Mouse (Mus musculus): ENCODE data around the gene Pde12. TPM values are rescaled to one million over a fixed set of nuclear protein-coding genes. Genes with fewer than 3 reads are reported as not detected.

Gene Pde12
- total RNA-seq, 2 experiments from 2014 or later: 2.5 to 3.7 TPM

DNA sequence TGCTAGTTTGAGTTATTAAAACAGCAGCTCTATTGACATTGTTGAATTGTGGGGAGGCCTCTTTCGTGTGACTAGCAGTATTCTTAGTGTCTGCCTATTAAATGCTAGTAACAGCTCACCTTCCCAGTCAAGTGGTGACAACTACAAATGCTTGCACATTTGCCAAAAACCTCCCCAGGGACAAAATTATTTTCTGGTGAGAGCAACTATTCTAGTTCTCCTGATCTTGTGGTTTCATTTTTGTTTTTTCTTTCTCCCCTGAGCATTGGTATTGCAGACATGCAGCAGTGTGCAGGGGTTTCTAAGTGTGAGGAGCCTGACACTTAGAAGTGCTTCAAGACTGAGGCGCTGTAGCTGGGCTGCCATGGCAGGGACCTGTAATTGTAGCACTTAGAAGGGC is 21.9 kb downstream of the Pde12 start:
- ATAC-seq (replicated peaks; ENCODE audit: low FRiP score, poor library complexity, severe bottlenecking): no peak

- no peak for ATAC-seq (replicated peaks; ENCODE audit: low FRiP score, poor library complexity, severe bottlenecking)
Measured at GRCm38 (mm10) chr14:26645989-26646650, 23.6 kb downstream of the Pde12 start.

GRCm38 (mm10) chr14:26643006-26643624 is 26.6 kb downstream of the Pde12 start:
- no peak for ATAC-seq (replicated peaks; ENCODE audit: low FRiP score, poor library complexity, severe bottlenecking)

DNA sequence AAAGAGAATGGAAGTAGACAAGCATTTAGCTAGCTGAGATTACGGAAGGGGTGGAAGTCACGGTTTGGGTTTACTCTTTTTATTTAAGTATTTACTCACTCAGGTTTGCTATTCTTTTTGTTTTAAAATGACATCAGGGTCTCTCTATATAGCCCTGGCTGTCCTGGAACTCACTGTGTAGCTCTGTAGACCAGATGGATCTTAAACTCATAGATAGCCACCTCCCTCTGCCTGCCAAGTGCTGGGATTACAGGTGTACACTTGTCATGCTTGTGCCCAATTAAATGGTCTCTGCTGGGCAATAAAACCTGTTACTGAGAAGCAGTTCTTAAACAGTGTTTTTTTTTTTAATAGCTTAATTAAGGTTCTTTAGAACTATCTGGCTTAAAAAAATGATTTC is 29.7 kb downstream of the Pde12 start:
- ATAC-seq (replicated peaks; ENCODE audit: low FRiP score, poor library complexity, severe bottlenecking): no peak

DNA sequence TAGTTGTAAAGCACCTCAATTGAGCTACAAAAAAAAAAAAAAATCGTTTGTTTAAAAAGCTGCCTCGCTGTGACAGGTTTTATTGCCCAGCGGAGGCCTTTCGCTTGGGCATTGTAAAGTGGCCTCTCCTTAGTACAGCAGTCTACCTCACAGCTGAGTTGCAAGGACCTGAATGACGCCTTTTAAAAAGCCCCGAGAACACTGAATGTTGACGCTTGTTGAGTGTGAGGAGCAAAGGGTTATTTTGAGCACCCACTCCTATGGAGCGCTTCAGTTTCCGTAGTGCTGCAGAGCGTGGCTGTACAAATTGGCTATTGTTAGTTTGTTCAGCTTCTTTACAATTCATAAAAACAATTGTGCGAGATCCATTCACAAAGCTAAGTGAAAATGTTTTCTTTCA is 30.4 kb downstream of the Pde12 start:
- 0 out of 2 replicates have a peak, but pooled peaks have one; percentile 15 for ATAC-seq (replicated peaks; ENCODE audit: low FRiP score, poor library complexity, severe bottlenecking)

DNA sequence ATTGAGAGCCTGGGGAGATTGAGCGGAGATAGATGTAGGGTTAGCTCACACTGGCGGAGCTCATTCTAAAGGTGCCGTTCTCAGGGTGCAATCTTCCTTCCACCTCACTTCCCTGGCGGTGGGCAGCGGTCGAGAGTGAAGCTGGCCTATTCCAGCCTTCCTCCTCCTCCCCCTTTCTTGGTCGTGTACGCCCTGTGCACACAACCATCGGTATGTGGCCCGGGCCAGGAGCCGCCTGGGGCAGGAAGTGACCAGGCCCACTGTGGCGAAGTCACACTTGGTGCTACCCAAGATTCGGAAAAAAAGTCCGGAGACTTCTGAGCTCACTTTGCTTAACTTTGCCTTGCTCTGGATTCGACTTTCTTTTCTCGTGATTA is 31.0 kb downstream of the Pde12 start:
- ATAC-seq (replicated peaks; ENCODE audit: low FRiP score, poor library complexity, severe bottlenecking): peak; percentile 69

- ATAC-seq (replicated peaks; ENCODE audit: low FRiP score, poor library complexity, severe bottlenecking): peak; percentile 96
Measured at GRCm38 (mm10) chr14:26637851-26638707, 31.6 kb downstream of the Pde12 start, which contains the start of gene Arf4. Arf4 (plus strand) TSS chr14:26638074.

GRCm38 (mm10) chr14:26637025-26637850 is 32.4 kb downstream of the Pde12 start:
- peak; percentile 32 for ATAC-seq (replicated peaks; ENCODE audit: low FRiP score, poor library complexity, severe bottlenecking)

DNA sequence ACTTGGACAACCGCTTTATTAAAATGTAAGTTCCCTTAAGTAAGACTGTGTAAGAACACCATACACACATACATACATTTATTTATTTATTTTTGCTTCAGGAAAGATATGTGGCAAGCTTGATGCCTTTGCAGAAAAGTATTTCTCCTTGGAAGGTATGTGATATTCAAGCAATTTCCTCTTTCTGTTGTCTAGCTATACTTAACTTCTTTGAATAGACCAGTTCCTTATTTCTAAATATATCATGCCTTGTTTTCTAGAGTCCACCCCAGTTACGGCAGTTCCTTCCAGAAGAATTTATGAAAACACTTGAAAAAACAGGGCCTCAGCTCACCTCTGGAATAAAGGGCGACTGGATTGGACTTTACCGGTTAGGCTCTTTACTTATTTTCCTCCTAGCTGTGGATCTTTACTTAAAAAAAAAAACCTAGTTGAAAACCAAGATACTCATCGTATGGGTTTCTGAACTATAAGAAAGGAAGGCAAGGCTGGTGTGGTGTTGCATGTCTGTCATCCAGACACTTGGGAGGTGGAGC is 43.0 kb downstream of the Pde12 start:
- ATAC-seq (replicated peaks; ENCODE audit: low FRiP score, poor library complexity, severe bottlenecking): no peak

- ATAC-seq (replicated peaks; ENCODE audit: low FRiP score, poor library complexity, severe bottlenecking): no peak
Measured at GRCm38 (mm10) chr14:26625301-26625700, 44.4 kb downstream of the Pde12 start.

- ATAC-seq (replicated peaks; ENCODE audit: low FRiP score, poor library complexity, severe bottlenecking): no peak
Measured at GRCm38 (mm10) chr14:26610689-26611088, 59.0 kb downstream of the Pde12 start.

Other genes starting within 250 kb of the Pde12 start
- gene Slmap, start 135.0 kb downstream of the Pde12 start, total RNA-seq (2015; ENCODE audit: low replicate concordance): 22.1 and 33.0 TPM in 2 replicates
- 27.9 and 42.7 TPM in 2 replicates for gene Slmap, start 135.0 kb downstream of the Pde12 start, total RNA-seq (2017; ENCODE audit: low replicate concordance)
- 6.9 and 7.3 TPM in 2 replicates for gene Dennd6a, start 96.0 kb downstream of the Pde12 start, total RNA-seq (2015; ENCODE audit: low replicate concordance)
- 4.7 and 11.6 TPM in 2 replicates for gene Dennd6a, start 96.0 kb downstream of the Pde12 start, total RNA-seq (2017; ENCODE audit: low replicate concordance)
- gene Arf4, start 31.8 kb downstream of the Pde12 start, total RNA-seq (2015; ENCODE audit: low replicate concordance): 66.7 and 100 TPM in 2 replicates
- gene Arf4, start 31.8 kb downstream of the Pde12 start, total RNA-seq (2017; ENCODE audit: low replicate concordance): 10.5 and 37.7 TPM in 2 replicates
- gene Dnah12, start 23.4 kb upstream of the Pde12 start, total RNA-seq (2015; ENCODE audit: low replicate concordance): 0.21 and 0.38 TPM in 2 replicates
- 0.14 and 1.0 TPM in 2 replicates for gene Dnah12, start 23.4 kb upstream of the Pde12 start, total RNA-seq (2017; ENCODE audit: low replicate concordance)
- not detected in 2 replicates for gene Asb14, start 224.7 kb upstream of the Pde12 start, total RNA-seq (2015; ENCODE audit: low replicate concordance)
- gene Asb14, start 224.7 kb upstream of the Pde12 start, total RNA-seq (2017; ENCODE audit: low replicate concordance): not detected in 2 replicates